Mouse (Mus musculus): ENCODE measurements around the gene Rpl6. TPM values are rescaled to one million over a fixed set of nuclear protein-coding genes. Genes with fewer than 3 reads are reported as not detected.

Rpl6 gene
- polyA plus RNA-seq (2014; fragmentation: Nextera tagmentation; extraction: Ambion mirVana), result 455 and 505 TPM in 2 replicates

GRCm38 (mm10) chr5:121204132-121205089, at the start of gene Rpl6:
Gene Rpl6 (plus strand): TSS chr5:121204481.
- DNase-seq (ENCODE audit: low spot score) (peak; percentile 96), ATAC-seq (peak; percentile 95)
- H3K9ac ChIP-seq (ENCODE audit: low read length), result peak within 1 kb of the TSS; percentile 98
- H3K27me3 ChIP-seq (replicated peaks; ENCODE audit: control insufficient read depth, insufficient read depth, low read length), result no peaks in the 10 kb centered on the region
- no peaks in the 10 kb centered on the region for H3K9me3 ChIP-seq (replicated peaks; ENCODE audit: control insufficient read depth, low read length)
- H3K4me1 ChIP-seq (ENCODE audit: control insufficient read depth, insufficient read depth, low read length), result peaks cover 8% of the 10 kb centered on the region
- peak within 1 kb of the TSS; percentile 78 for H3K4me2 ChIP-seq (ENCODE audit: low read length)
- 2% methylated on average over 52 of the region's 52 CpGs for WGBS
- peak within 1 kb of the TSS; percentile 87 for H3K27ac ChIP-seq (ENCODE audit: low read depth, low read length)
- H3K4me3 ChIP-seq (ENCODE audit: low read depth, low read length), result peak within 1 kb of the TSS; percentile 94
- H3K36me3 ChIP-seq (ENCODE audit: control insufficient read depth, insufficient read depth, low read length), result peaks cover 40% of the 10 kb centered on the region

GRCm38 (mm10) chr5:121156121-121156520, 48.2 kb upstream of the Rpl6 start:
- Histone ChIP-seq H3K4me1 (ENCODE audit: control insufficient read depth, insufficient read depth, low read length) (no peaks in the 10 kb centered on the region), H3K4me3 (ENCODE audit: low read depth, low read length) (no peak overlapping the region), H3K27me3 (replicated peaks; ENCODE audit: control insufficient read depth, insufficient read depth, low read length) (no peaks in the 10 kb centered on the region), H3K4me2 (ENCODE audit: low read length) (no peak overlapping the region), H3K27ac (ENCODE audit: low read depth, low read length) (no peak overlapping the region), H3K9me3 (replicated peaks; ENCODE audit: control insufficient read depth, low read length) (no peaks in the 10 kb centered on the region), H3K36me3 (ENCODE audit: control insufficient read depth, insufficient read depth, low read length) (peaks cover 77% of the 10 kb centered on the region), H3K9ac (ENCODE audit: low read length) (no peak overlapping the region)
- WGBS, result 90% methylated on average over 4 of the region's 4 CpGs
- ATAC-seq, result no peak
- no peak for DNase-seq (ENCODE audit: low spot score)

- Histone ChIP-seq H3K4me2 (ENCODE audit: low read length) (no peak overlapping the region), H3K9me3 (replicated peaks; ENCODE audit: control insufficient read depth, low read length) (no peaks in the 10 kb centered on the region), H3K4me1 (ENCODE audit: control insufficient read depth, insufficient read depth, low read length) (no peaks in the 10 kb centered on the region), H3K27me3 (replicated peaks; ENCODE audit: control insufficient read depth, insufficient read depth, low read length) (no peaks in the 10 kb centered on the region), H3K4me3 (ENCODE audit: low read depth, low read length) (no peak overlapping the region), H3K27ac (ENCODE audit: low read depth, low read length) (no peak overlapping the region), H3K9ac (ENCODE audit: low read length) (no peak overlapping the region), H3K36me3 (ENCODE audit: control insufficient read depth, insufficient read depth, low read length) (peaks cover 78% of the 10 kb centered on the region)
- ATAC-seq, result no peak
- 93% methylated on average over 2 of the region's 2 CpGs for WGBS
- no peak for DNase-seq (ENCODE audit: low spot score)
Observed at GRCm38 (mm10) chr5:121157017-121157416, 47.3 kb upstream of the Rpl6 start.

- Histone ChIP-seq H3K4me1 (ENCODE audit: control insufficient read depth, insufficient read depth, low read length) (no peaks in the 10 kb centered on the region), H3K9ac (ENCODE audit: low read length) (no peak overlapping the region), H3K27ac (ENCODE audit: low read depth, low read length) (no peak overlapping the region), H3K4me2 (ENCODE audit: low read length) (no peak overlapping the region), H3K36me3 (ENCODE audit: control insufficient read depth, insufficient read depth, low read length) (peaks cover 78% of the 10 kb centered on the region), H3K4me3 (ENCODE audit: low read depth, low read length) (no peak overlapping the region), H3K27me3 (replicated peaks; ENCODE audit: control insufficient read depth, insufficient read depth, low read length) (no peaks in the 10 kb centered on the region), H3K9me3 (replicated peaks; ENCODE audit: control insufficient read depth, low read length) (no peaks in the 10 kb centered on the region)
- ATAC-seq (no peak), DNase-seq (ENCODE audit: low spot score) (no peak)
- WGBS, result 95% methylated on average over 5 of the region's 5 CpGs
Observed at GRCm38 (mm10) chr5:121157489-121157888, 46.8 kb upstream of the Rpl6 start.

- H3K4me3 ChIP-seq (ENCODE audit: low read depth, low read length), result no peak overlapping the region
- no peak overlapping the region for H3K9ac ChIP-seq (ENCODE audit: low read length)
- 96% methylated on average over 7 of the region's 7 CpGs for WGBS
- no peak for ATAC-seq
- H3K36me3 ChIP-seq (ENCODE audit: control insufficient read depth, insufficient read depth, low read length), result peaks cover 79% of the 10 kb centered on the region
- no peaks in the 10 kb centered on the region for H3K9me3 ChIP-seq (replicated peaks; ENCODE audit: control insufficient read depth, low read length)
- no peaks in the 10 kb centered on the region for H3K4me1 ChIP-seq (ENCODE audit: control insufficient read depth, insufficient read depth, low read length)
- H3K27me3 ChIP-seq (replicated peaks; ENCODE audit: control insufficient read depth, insufficient read depth, low read length), result no peaks in the 10 kb centered on the region
- DNase-seq (ENCODE audit: low spot score), result no peak
- no peak overlapping the region for H3K27ac ChIP-seq (ENCODE audit: low read depth, low read length)
- H3K4me2 ChIP-seq (ENCODE audit: low read length), result no peak overlapping the region
Observed at GRCm38 (mm10) chr5:121158966-121159365, 45.3 kb upstream of the Rpl6 start.

GRCm38 (mm10) chr5:121162285-121162684, 42.0 kb upstream of the Rpl6 start:
- Histone ChIP-seq H3K36me3 (ENCODE audit: control insufficient read depth, insufficient read depth, low read length) (peaks cover 86% of the 10 kb centered on the region), H3K4me2 (ENCODE audit: low read length) (no peak overlapping the region)
- ATAC-seq, result no peak

GRCm38 (mm10) chr5:121162923-121163322, 41.4 kb upstream of the Rpl6 start:
- H3K4me1 ChIP-seq (ENCODE audit: control insufficient read depth, insufficient read depth, low read length), result no peaks in the 10 kb centered on the region
- H3K36me3 ChIP-seq (ENCODE audit: control insufficient read depth, insufficient read depth, low read length), result peaks cover 83% of the 10 kb centered on the region

More at GRCm38 (mm10) chr5:121162285-121162684, 42.0 kb upstream of the Rpl6 start:
- Histone ChIP-seq H3K9ac (ENCODE audit: low read length) (no peak overlapping the region), H3K4me1 (ENCODE audit: control insufficient read depth, insufficient read depth, low read length) (no peaks in the 10 kb centered on the region), H3K27me3 (replicated peaks; ENCODE audit: control insufficient read depth, insufficient read depth, low read length) (no peaks in the 10 kb centered on the region), H3K9me3 (replicated peaks; ENCODE audit: control insufficient read depth, low read length) (no peaks in the 10 kb centered on the region), H3K27ac (ENCODE audit: low read depth, low read length) (no peak overlapping the region), H3K4me3 (ENCODE audit: low read depth, low read length) (no peak overlapping the region)
- DNase-seq (ENCODE audit: low spot score), result peak; percentile 11
- WGBS, result 70% methylated on average over 5 of the region's 5 CpGs

GRCm38 (mm10) chr5:121166884-121167283, 37.4 kb upstream of the Rpl6 start:
- H3K36me3 ChIP-seq (ENCODE audit: control insufficient read depth, insufficient read depth, low read length), result peaks cover 71% of the 10 kb centered on the region
- ATAC-seq, result no peak
- 94% methylated on average over 6 of the region's 6 CpGs for whole genome bisulfite sequencing

More at GRCm38 (mm10) chr5:121162923-121163322, 41.4 kb upstream of the Rpl6 start:
- ATAC-seq, result no peak
- Histone ChIP-seq H3K27ac (ENCODE audit: low read depth, low read length) (no peak overlapping the region), H3K9ac (ENCODE audit: low read length) (no peak overlapping the region), H3K4me2 (ENCODE audit: low read length) (no peak overlapping the region), H3K27me3 (replicated peaks; ENCODE audit: control insufficient read depth, insufficient read depth, low read length) (no peaks in the 10 kb centered on the region), H3K4me3 (ENCODE audit: low read depth, low read length) (no peak overlapping the region), H3K9me3 (replicated peaks; ENCODE audit: control insufficient read depth, low read length) (no peaks in the 10 kb centered on the region)
- DNase-seq (ENCODE audit: low spot score), result no peak
- 92% methylated on average over 7 of the region's 7 CpGs for WGBS

GRCm38 (mm10) chr5:121169588-121169987, 34.7 kb upstream of the Rpl6 start:
- Histone ChIP-seq H3K27ac (ENCODE audit: low read depth, low read length) (no peak overlapping the region), H3K36me3 (ENCODE audit: control insufficient read depth, insufficient read depth, low read length) (peaks cover 51% of the 10 kb centered on the region), H3K4me3 (ENCODE audit: low read depth, low read length) (no peak overlapping the region), H3K4me2 (ENCODE audit: low read length) (no peak overlapping the region), H3K27me3 (replicated peaks; ENCODE audit: control insufficient read depth, insufficient read depth, low read length) (no peaks in the 10 kb centered on the region), H3K9ac (ENCODE audit: low read length) (no peak overlapping the region), H3K4me1 (ENCODE audit: control insufficient read depth, insufficient read depth, low read length) (no peaks in the 10 kb centered on the region), H3K9me3 (replicated peaks; ENCODE audit: control insufficient read depth, low read length) (no peaks in the 10 kb centered on the region)
- WGBS, result 94% methylated on average over 2 of the region's 2 CpGs
- ATAC-seq (no peak), DNase-seq (ENCODE audit: low spot score) (no peak)

More at GRCm38 (mm10) chr5:121166884-121167283, 37.4 kb upstream of the Rpl6 start:
- no peak overlapping the region for H3K27ac ChIP-seq (ENCODE audit: low read depth, low read length)
- H3K4me2 ChIP-seq (ENCODE audit: low read length), result no peak overlapping the region
- no peaks in the 10 kb centered on the region for H3K4me1 ChIP-seq (ENCODE audit: control insufficient read depth, insufficient read depth, low read length)
- H3K9me3 ChIP-seq (replicated peaks; ENCODE audit: control insufficient read depth, low read length), result no peaks in the 10 kb centered on the region
- no peaks in the 10 kb centered on the region for H3K27me3 ChIP-seq (replicated peaks; ENCODE audit: control insufficient read depth, insufficient read depth, low read length)
- H3K4me3 ChIP-seq (ENCODE audit: low read depth, low read length), result no peak overlapping the region
- no peak overlapping the region for H3K9ac ChIP-seq (ENCODE audit: low read length)
- DNase-seq (ENCODE audit: low spot score), result no peak
